Mouse (Mus musculus): ENCODE data around the gene Emc10.

Gene Emc10

GRCm38 (mm10) chr7:44485572-44486195 is 10.6 kb downstream of the Emc10 start:
- no peak for DNase-seq (ENCODE audit: low read depth, low spot score)

GRCm38 (mm10) chr7:44484841-44485571 is 11.3 kb downstream of the Emc10 start:
- peak; percentile 77 for DNase-seq (ENCODE audit: low read depth, low spot score)

- no peak for DNase-seq (ENCODE audit: low read depth, low spot score)
These were observed 12.2 kb downstream of the Emc10 start for GRCm38 (mm10) chr7:44484109-44484508.

- no peak for DNase-seq (ENCODE audit: low read depth, low spot score)
These were observed 13.4 kb downstream of the Emc10 start for GRCm38 (mm10) chr7:44482836-44483435.

- DNase-seq (ENCODE audit: low read depth, low spot score): no peak
These were observed 21.2 kb downstream of the Emc10 start for GRCm38 (mm10) chr7:44475046-44475614.

GRCm38 (mm10) chr7:44474419-44474818 is 21.9 kb downstream of the Emc10 start:
- no peak for DNase-seq (ENCODE audit: low read depth, low spot score)

GRCm38 (mm10) chr7:44472961-44473646 is 23.2 kb downstream of the Emc10 start:
- peak; percentile 84 for DNase-seq (ENCODE audit: low read depth, low spot score)

GRCm38 (mm10) chr7:44472558-44472885 is 23.8 kb downstream of the Emc10 start:
- no peak for DNase-seq (ENCODE audit: low read depth, low spot score)

- no peak for DNase-seq (ENCODE audit: low read depth, low spot score)
These were observed 24.3 kb downstream of the Emc10 start for GRCm38 (mm10) chr7:44471880-44472557.

- no peak for DNase-seq (ENCODE audit: low read depth, low spot score)
These were observed 25.4 kb downstream of the Emc10 start for GRCm38 (mm10) chr7:44470696-44471612.

GRCm38 (mm10) chr7:44469677-44470675 is 26.4 kb downstream of the Emc10 start:
- DNase-seq (ENCODE audit: low read depth, low spot score): no peak

- no peak for DNase-seq (ENCODE audit: low read depth, low spot score)
These were observed 27.6 kb downstream of the Emc10 start for GRCm38 (mm10) chr7:44468644-44469285.

- DNase-seq (ENCODE audit: low read depth, low spot score): peak; percentile 98
These were observed 28.4 kb downstream of the Emc10 start, which contains the start of gene Josd2 for GRCm38 (mm10) chr7:44467811-44468411. TSS of gene Josd2 (plus strand) at chr7:44467980.

- DNase-seq (ENCODE audit: low read depth, low spot score): no peak
These were observed 29.4 kb downstream of the Emc10 start for GRCm38 (mm10) chr7:44466888-44467311.

- DNase-seq (ENCODE audit: low read depth, low spot score): no peak
These were observed 30.1 kb downstream of the Emc10 start for GRCm38 (mm10) chr7:44466006-44466887.

- no peak for DNase-seq (ENCODE audit: low read depth, low spot score)
These were observed 31.2 kb downstream of the Emc10 start, which contains the start of gene Aspdh for GRCm38 (mm10) chr7:44465111-44465510. TSS of gene Aspdh (plus strand) at chr7:44465391.

GRCm38 (mm10) chr7:44464511-44464910 is 31.8 kb downstream of the Emc10 start:
- DNase-seq (ENCODE audit: low read depth, low spot score): no peak

Data from A20 (cell line).